Mouse (Mus musculus): ENCODE results near the gene Nrp2. TPM values are rescaled to one million over a fixed set of nuclear protein-coding genes. Genes with fewer than 3 reads are reported as not detected.
A peak's percentile ranks its signal among the peaks of the same experiment; 100 is the strongest.

Gene Nrp2
- total RNA-seq, 4 experiments from 2014 or later, result 61.1 to 61.8 (median 61.5) TPM

DNA sequence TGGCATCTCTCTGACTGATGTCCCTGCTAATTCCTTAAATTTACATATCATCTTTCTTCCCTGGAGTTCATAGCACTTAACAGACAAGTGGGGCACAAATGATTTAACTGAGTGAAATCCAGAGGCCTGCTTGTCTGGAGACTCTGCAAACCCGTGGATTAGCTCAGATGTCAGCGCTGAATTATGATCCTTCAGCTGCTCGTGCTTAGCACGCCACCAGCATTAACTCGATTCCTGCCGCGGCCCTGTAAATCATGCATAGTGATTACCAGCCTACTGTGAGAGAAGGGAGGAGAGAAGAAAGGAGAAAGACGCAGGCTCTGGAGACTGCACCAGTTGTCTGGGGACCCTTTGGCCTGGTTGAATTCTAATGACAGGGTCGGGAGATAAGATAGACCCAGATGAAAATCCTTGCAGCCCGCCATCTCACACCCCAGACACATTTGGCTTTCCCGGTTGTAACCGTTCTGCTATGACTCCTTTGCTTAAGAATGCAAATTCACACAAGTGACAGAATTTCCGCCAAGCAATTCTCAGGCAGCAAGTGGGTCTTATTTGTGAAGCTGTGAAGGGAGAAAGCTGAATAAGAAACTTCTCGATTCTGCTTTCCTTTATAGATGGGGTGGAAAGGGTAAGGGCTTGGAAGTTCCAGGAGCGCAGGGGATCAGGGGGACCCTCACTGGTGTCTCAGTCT, 77.1 kb downstream of the Nrp2 start:
- no peak for DNase-seq (ENCODE audit: low spot score in 2 of 2)

DNA sequence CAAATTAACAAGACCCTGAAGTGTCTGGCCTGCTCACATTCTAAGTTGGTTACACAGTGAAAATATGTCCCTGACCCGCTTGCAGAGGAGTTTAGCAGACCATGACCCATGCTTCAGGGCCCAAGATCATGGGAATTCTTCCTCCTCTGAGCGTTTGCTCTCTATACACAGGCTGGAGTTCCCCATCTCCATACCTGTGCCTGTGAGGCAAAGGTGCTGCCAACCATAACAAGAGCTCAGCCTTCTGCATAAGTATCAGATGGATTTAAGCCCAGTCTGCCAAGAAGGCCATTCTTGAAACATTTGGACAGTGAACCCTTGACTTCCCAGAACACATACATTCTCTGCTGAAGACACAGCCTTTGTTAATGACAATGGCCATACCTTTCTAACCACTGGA, 79.1 kb downstream of the Nrp2 start:
- no peak for DNase-seq (ENCODE audit: low spot score in 2 of 2)

DNA sequence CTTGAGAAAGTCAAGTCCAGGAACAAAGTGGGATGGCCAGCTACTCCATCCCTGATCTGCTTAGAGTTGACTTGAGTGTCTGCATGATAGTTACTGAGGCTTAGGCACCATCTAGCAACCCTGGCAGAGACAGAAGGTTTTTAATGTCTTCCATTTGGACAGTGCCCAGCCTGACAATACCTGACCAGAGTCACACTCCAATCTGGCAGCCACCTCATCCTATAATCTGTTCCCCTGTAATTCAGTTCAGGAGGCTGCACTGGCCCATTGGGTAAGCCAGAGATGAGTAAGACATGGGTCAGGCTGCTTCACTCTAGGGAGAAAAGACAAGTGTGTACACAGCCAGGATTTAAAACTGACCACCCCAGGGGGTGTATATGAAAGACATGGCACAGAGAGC, 79.5 kb downstream of the Nrp2 start:
- DNase-seq (ENCODE audit: low spot score in 2 of 2), result no peak

DNA sequence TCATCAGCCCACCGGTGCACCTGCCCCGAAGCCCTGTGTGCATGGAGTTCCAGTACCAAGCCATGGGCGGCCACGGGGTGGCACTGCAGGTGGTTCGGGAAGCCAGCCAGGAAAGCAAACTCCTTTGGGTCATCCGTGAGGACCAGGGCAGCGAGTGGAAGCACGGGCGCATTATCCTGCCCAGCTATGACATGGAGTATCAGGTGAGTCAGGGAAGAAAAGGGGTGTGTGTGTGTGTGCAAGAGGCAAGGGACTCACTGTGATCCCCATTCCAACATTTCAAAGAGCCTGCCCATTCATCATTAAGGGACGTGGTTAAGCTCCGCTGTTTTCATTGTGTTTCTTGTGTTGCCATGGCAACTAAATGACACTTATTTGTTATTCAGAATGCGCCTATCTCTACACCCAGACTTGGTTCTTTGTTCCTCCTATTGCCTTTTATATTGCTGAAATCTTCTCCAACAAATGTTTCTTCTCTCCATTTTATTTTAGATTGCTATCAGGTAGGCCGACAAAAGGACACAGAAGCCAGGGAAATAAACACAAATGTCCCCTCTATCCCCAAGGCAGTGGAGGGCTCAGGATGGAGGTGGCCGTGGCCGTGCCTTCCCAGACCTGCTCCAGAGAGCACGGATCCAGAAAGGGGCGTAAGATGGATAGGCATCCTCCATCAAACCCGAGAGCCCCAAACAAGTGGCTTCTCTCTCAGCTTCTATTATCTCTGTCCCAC, 80.4 kb downstream of the Nrp2 start:
- DNase-seq (ENCODE audit: low spot score in 2 of 2), result no peak

DNA sequence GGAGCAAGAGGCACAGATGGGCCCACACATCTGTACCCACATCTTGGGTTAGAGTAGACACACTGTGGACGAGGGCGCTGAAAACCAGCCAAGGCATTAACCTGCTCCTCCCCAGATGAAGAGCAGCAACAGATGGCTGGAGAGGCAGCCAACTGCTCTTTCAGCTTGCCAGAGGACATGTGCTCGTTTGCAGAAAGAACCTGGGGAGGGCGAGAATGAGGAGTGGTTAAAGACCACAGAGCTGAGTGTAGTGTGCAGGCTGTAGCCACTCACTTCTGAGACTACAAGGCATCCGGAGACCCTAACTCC, 81.0 kb downstream of the Nrp2 start:
- peak; percentile 57 to 66 for DNase-seq (ENCODE audit: low spot score in 2 of 2)

DNA sequence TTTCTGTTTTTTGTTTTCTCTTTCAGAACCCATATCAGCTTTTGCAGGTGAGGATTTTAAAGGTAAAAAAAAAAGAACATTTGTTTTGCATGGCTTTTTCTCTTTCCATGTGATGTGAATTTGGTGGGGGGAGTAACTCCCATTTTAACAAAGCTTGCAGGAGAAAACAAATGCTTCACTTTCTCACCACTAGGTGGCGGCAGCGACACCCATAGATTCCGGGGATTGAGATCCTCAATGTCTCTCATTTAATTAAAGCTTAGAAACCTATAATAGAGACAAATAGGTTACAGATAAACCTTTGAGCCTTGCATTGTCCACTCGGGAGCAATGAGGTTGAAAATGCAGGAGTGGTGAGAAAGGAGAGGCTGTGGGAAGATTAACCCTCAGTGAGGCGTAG, 83.2 kb downstream of the Nrp2 start:
- DNase-seq (ENCODE audit: low spot score in 2 of 2), result peak in 1 of 2 experiments; percentile 83

DNA sequence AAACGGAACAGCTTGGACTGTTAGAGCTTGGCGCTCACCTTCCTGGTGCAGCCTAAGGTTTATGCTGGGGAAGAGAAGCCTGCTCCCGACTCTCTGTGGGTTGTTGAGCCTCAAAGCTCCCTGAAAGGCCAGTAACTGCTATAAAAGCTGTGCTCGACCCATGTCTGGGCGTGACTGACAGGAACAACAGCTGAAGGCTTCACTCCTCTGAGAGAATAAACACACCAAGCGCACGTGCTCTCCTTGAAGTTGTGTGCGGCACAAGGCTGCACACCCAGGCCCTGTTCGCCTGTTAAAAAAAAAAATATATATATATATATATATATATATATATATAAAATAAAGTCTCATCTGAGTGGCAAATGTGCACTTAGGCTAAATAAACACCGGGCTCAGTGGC, 84.5 kb downstream of the Nrp2 start:
- no peak for DNase-seq (ENCODE audit: low spot score in 2 of 2)

DNA sequence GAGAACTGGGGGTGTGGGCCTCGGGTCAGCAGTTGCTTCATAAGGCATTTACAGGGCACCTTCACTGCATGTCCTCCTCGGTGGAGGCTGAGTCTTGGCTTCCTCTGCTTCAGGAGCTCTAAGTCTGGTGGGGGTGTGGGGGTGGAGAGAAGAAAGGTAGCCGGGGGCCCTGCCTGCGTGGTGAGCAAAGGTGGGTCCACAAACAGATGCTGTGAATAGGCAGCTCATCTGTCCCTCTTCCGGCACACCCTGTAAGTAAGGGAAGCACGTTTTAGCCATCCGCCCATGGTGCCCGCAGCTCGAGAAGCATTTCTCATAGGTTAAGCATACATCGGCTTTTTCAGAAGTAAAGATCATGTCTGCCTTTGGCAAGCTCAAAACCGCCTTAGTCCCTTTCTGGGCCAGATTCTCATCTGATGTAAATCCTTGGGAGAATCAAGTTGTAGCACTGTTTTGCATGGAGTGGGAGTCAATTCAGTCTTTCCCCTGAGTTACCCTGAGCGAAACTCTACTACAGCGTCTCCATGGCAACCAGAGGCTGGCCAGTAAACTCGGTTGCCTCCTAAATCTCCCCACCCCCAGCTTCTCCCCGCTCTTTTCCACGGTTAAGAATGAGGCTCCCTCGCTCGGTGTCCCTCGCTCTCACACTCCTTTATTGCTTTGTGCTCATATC, 91.3 kb downstream of the Nrp2 start:
- peak; percentile 59 to 69 for DNase-seq (ENCODE audit: low spot score in 2 of 2)

DNA sequence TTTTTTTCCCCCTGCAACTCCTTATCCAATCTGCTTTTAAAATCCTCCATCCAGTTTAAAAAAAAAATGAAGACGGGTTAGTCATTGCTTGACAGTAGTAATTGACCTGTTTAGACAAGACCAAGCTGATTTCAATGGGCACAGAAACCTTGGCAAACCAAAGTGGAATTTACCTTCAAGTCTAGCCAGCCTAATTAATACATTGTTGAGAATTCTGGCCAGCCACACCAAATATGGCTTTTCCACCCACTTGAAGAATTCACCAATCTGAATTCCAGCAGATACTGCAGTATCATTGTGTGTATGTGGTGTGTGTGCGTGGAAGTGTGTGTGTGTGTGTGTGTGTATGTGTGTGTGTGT, 91.8 kb downstream of the Nrp2 start:
- no peak for DNase-seq (ENCODE audit: low spot score in 2 of 2)

DNA sequence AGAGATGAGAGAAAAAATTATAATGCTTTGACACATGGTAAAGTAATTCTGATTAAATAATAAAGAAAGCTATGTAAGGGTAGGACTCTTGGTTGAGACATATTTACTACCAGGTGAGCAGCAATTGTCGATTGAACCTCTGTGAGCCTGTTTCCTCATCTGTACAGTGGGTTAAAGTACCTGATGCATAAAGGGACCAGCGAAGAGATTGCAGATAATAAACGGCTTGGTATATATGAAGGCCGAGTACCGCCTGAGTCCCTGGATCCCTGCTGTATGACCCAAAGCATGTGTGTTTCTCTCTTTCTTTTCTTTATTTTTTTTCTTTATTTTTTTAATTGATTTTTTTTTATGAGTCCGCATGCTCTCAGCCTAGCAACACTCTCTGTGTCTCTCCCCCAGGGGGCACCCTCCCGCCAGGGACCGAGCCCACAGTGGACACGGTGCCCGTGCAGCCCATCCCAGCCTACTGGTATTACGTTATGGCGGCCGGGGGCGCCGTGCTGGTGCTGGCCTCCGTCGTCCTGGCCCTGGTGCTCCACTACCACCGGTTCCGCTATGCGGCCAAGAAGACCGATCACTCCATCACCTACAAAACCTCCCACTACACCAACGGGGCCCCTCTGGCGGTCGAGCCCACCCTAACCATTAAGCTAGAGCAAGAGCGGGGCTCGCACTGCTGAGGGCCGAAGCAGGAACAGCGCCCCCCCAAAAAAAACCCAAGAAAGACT, 92.4 kb downstream of the Nrp2 start:
- DNase-seq (ENCODE audit: low spot score in 2 of 2), result no peak

DNA sequence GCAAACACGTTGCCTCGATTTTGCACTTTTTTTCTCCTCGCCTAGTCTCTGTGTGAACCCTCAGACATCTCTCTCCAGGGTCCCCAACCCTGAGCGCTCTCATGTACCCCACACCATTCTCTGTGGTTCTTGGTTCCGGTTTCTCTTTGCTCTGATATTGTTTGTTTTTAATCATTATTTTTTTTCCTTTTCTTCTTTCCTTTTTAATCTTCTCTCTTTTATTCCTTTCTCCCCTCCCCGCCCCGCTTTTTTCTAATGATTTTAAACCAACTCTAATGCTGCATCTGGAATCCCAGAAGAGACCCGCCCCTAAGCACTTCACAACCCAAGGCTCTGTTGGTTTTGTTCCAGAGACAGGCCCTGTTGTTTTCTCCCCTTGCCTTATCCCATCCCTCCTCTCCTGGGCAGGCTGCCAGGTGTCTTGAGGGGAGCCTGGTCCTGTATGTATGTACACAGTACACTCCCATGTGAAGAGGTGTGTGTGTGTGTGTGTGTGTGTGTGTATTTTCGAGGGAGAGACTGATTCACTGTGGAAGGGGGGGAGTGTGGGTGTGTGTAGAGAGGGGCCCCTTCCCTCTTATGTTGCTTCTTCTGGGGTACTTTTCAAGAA, 93.1 kb downstream of the Nrp2 start:
- DNase-seq (ENCODE audit: low spot score in 2 of 2), result no peak

DNA sequence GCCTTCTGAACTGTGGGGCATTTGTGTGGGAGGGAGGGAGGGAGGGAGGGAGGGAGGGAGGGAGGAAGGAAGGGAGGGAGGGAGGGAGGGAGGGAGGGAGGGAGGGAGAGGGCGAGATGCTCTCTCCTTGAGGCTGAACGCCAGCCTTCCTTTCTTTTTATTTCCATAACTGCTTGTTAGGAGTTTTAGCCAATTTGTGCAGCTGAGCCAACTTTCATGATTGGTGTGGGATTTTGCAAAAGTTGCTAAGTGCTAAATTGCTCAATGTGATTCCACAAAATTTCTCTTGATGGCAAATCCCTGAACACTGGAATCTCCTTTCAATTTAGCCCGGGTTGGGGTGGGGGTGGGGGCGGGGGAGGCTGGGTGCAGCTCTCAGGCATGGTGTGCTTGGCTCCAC, 96.3 kb downstream of the Nrp2 start:
- DNase-seq (ENCODE audit: low spot score in 2 of 2), result no peak

DNA sequence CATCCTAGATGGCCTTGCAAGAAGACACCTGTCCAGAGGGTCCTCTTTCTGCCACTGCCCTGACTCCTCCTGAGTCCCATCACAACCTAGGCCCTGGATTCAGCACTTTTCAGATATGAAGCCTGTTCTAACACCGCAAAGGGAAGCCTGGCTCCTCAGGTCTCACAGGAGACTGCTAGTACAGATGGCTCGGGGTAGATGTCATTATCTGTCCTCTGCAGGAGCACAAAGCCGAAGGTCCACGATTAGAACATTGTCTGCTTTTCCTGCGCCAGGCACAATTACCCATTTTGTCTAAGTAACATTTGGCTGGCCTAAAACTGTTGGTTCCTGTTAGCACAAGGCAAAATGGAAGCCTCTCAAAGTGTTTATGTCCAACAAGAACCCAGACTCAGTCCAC, 97.3 kb downstream of the Nrp2 start:
- no peak for DNase-seq (ENCODE audit: low spot score in 2 of 2)

DNA sequence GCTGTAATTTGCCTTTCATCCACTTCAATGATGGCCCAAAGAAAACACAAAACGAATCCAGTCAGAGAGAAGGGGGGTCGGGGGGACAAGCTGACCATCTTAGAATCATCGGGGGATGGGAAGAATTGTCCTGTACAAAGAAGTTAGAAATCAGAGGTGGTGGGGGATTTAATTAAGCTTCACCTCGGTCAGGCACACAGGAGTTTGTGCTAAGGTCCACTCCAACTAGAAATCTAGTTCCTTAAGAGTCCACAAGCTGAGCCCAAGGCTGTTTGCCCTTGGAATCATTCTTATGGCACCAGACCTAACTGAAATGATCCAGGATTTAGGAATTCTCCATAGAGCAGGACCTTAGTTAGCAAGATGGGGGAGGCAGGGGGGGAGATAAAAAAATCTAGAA, 98.3 kb downstream of the Nrp2 start:
- DNase-seq (ENCODE audit: low spot score in 2 of 2), result no peak

DNA sequence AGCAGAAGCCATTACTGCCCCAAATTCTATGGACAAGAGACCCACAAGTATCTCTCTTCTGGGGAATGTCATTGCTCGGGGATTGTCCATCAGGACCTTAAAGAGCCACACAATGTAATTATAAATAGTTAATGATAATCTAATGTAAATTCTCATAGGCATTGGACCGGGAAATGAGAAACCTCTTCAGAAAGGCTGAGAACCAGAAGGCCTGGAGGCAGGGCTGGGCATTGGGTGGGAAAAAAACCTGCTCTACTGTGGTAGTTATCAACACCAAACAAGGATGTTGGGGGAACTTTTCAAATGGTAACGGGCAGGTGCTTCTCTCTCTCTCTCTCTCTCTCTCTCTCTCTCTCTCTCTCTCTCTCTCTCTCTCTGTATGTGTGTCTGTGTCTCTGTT, 98.8 kb downstream of the Nrp2 start:
- no peak for DNase-seq (ENCODE audit: low spot score in 2 of 2)

DNA sequence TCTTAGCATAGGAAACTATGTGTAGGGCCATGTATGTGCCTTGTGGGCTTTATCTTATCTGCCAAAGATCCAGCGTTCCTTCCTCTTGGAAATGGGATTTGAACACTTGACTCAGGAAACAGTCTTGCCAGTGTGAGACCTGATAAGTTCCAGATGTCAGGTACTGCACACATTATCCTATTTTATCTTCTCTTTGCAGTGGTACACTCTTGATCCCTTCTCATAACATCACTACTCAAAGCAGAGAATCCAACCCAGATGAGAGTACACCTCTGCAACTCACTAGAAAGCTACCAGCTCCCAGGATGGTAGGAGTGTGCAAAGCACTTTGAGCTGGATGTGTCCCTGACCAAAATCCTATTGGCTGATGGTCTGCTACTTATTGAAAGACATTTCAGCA, 100.5 kb downstream of the Nrp2 start:
- no peak for DNase-seq (ENCODE audit: low spot score in 2 of 2)

DNA sequence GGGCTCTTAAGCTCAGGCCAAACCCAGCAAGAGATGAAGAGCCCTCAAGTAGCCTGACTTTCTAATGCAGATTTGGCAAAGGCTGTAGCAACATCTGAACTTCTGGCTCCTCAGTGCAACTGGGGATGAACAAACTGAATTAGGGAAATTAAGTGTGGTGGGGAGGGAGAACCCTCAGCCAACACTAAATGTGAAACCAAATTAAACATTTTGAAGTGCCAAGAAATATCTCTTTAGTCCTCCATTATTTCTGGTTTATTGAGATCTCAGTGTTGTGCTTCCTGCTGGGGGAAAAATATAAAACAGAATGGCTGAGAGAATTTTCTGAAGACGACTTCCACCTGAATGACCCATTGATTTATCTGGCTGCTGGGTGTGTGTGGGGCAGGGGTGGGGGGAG, 102.9 kb downstream of the Nrp2 start:
- DNase-seq (ENCODE audit: low spot score in 2 of 2), result no peak

DNA sequence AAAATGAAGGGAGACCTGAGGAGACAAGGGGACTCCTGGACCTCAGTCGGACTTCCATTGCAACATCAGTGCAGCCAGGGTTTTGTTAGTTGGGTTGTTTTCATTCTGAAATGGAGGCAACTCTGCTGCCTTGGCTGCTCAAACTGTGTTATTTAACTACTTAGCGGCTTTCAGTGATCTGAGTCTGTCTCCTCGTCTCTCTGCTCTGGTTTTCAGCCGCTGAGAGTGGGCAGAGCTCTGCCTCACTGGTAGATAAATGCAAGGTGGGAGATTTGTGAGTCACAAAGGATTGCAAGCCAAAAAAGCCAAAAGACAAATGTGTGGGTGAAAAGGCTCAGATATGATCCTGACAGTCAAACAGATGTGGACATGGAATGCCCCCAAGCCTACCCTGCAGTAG, 105.3 kb downstream of the Nrp2 start:
- no peak for DNase-seq (ENCODE audit: low spot score in 2 of 2)

DNA sequence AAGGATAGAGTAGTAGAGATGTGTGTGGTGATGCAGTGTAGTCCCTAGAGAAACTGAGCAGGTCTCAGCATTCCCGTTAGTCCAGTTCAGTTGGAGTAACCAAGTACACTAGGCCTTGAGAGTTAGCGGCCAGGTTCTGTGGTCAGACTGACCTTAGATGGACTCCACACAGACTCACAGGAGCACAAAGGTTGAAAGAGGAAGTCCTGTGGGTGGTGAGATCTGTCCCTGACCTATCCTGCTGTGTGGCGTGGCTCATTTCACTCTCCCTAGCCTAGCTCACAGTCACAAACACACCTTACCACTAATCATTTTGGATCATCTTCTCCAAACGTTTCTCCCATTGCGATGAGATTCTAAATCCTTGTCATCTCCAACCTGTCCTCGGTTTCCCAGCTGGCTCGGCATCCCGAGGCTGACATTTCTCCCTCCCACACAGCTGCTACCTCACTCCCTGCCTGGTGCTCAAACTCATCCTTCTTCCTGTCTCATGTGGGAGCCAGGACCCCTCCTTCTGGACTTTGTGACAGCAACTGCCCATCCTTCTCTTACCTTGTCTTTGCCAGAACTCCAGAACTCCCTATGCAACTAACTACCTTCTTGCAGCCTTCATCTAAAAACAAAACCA, 106.6 kb downstream of the Nrp2 start:
- DNase-seq (ENCODE audit: low spot score in 2 of 2), result peak in 1 of 2 experiments; percentile 53

DNA sequence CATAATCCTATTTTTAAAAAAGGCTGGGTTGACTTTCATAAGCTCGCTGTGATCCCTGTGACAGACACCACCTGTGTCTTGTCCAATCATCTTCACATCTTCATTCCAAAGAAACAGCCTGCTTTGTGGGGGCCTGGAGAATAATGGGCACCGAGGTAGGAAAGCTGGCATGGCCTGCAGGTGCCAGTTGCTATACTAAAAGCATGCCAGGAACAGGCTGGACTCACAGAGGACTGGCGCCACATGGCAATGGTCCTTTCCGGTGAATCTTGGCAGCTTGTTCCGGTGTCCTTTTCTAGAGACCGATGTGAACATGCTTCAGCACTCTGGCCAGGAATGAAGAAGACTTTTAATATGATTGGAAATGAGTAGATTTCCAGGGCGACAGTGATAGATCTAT, 108.1 kb downstream of the Nrp2 start:
- no peak for DNase-seq (ENCODE audit: low spot score in 2 of 2)

All from layer of hippocampus, adult 8-10 months (tissue).